Mouse (Mus musculus) ES-E14 (cell line): ENCODE results near the gene Gpr89.

Source experiments
- HCFC1 ChIP-seq: IDR thresholded peaks from 2 replicates; pipeline ENCODE4 v1.6.1; 2012; ENCODE audit warnings: low read length, inconsistent platforms, borderline replicate concordance; ENCODE audit not compliant: insufficient read depth
- ZNF384 ChIP-seq: IDR thresholded peaks from 2 replicates; pipeline ENCODE4 v1.6.1; 2012; ENCODE audit warnings: low read depth, low read length, inconsistent platforms

DNA sequence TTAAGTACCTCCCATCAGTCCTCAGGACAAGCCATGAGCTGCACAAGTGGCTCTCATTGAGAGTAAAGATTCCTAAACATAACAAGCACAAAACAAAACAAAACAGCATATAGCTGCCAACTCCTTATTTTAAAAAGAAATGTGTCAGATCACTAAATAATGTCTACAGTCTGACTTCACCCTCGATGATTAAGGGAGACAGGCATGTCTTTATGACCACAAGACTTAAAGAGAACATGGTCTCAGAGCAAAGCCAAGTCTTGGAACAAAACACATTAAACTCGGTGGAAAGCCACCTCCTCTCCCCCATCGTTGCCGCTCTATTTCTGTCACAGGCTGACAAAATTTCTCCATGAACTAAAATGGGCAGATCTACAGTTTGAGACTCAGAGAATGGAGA, 19.5 kb upstream of the Gpr89 start:
- no peak for TF ChIP-seq HCFC1
- no peak for TF ChIP-seq ZNF384
